Mouse (Mus musculus): Measurements from ENCODE around the gene Traf2. TPM values are rescaled to one million over a fixed set of nuclear protein-coding genes. Genes with fewer than 3 reads are reported as not detected.
A peak's percentile ranks its signal among the peaks of the same experiment; 100 is the strongest.

The Traf2 gene
- polyA plus RNA-seq, 1 experiment from 2014 or later = 20.3 TPM

- Histone ChIP-seq H3K36me3 (ENCODE audit: control insufficient read depth, insufficient read depth, low read length) (no peaks in the 10 kb centered on the region), H3K4me3 (ENCODE audit: low read depth, low read length) (no peak overlapping the region), H3K27ac (ENCODE audit: low read depth, low read length) (no peak overlapping the region), H3K27me3 (ENCODE audit: control insufficient read depth, insufficient read depth, low read length) (peaks cover 7% of the 10 kb centered on the region; the same call in 1 of the 2 replicates), H3K4me1 (ENCODE audit: control insufficient read depth, insufficient read depth, low read length) (no peaks in the 10 kb centered on the region), H3K9ac (ENCODE audit: low read depth, low read length) (no peak overlapping the region), H3K9me3 (replicated peaks; ENCODE audit: control insufficient read depth, low read length) (no peaks in the 10 kb centered on the region), H3K4me2 (no peak overlapping the region)
- no peak for ATAC-seq (replicated peaks; ENCODE audit: insufficient number of reproducible peaks, low FRiP score, low TSS enrichment)
- WGBS (ENCODE audit: insufficient replicate concordance) = 70% methylated on average over 1 of the region's 1 CpGs
These were observed 66.2 kb downstream of the Traf2 start for GRCm38 (mm10) chr2:25480541-25480940.

GRCm38 (mm10) chr2:25479551-25480311 is 67.0 kb downstream of the Traf2 start:
- WGBS (ENCODE audit: insufficient replicate concordance) = 67% methylated on average over 10 of the region's 10 CpGs
- Histone ChIP-seq H3K9me3 (replicated peaks; ENCODE audit: control insufficient read depth, low read length) (no peaks in the 10 kb centered on the region), H3K4me3 (ENCODE audit: low read depth, low read length) (no peak overlapping the region), H3K27ac (ENCODE audit: low read depth, low read length) (no peak overlapping the region), H3K9ac (ENCODE audit: low read depth, low read length) (no peak overlapping the region), H3K4me1 (ENCODE audit: control insufficient read depth, insufficient read depth, low read length) (no peaks in the 10 kb centered on the region), H3K4me2 (no peak overlapping the region), H3K36me3 (ENCODE audit: control insufficient read depth, insufficient read depth, low read length) (no peaks in the 10 kb centered on the region), H3K27me3 (ENCODE audit: control insufficient read depth, insufficient read depth, low read length) (peaks cover 7% of the 10 kb centered on the region; the same call in 1 of the 2 replicates)
- no peak for ATAC-seq (replicated peaks; ENCODE audit: insufficient number of reproducible peaks, low FRiP score, low TSS enrichment)

- no peaks in the 10 kb centered on the region for H3K9me3 ChIP-seq (replicated peaks; ENCODE audit: control insufficient read depth, low read length)
- H3K4me3 ChIP-seq (ENCODE audit: low read depth, low read length) = no peak overlapping the region
- no peak overlapping the region for H3K9ac ChIP-seq (ENCODE audit: low read depth, low read length)
- H3K4me1 ChIP-seq (ENCODE audit: control insufficient read depth, insufficient read depth, low read length) = no peaks in the 10 kb centered on the region
- no peaks in the 10 kb centered on the region for H3K36me3 ChIP-seq (ENCODE audit: control insufficient read depth, insufficient read depth, low read length)
- H3K27me3 ChIP-seq (ENCODE audit: control insufficient read depth, insufficient read depth, low read length) = peaks cover 5% of the 10 kb centered on the region; the same call in 1 of the 2 replicates
- H3K27ac ChIP-seq (ENCODE audit: low read depth, low read length) = no peak overlapping the region
- WGBS (ENCODE audit: insufficient replicate concordance) = 89% methylated on average over 3 of the region's 3 CpGs
- ATAC-seq (replicated peaks; ENCODE audit: insufficient number of reproducible peaks, low FRiP score, low TSS enrichment) = no peak
- no peak overlapping the region for H3K4me2 ChIP-seq
These were observed 68.6 kb downstream of the Traf2 start for GRCm38 (mm10) chr2:25477967-25478675.

GRCm38 (mm10) chr2:25477541-25477940 is 69.2 kb downstream of the Traf2 start:
- Histone ChIP-seq H3K27me3 (ENCODE audit: control insufficient read depth, insufficient read depth, low read length) (peaks cover 5% of the 10 kb centered on the region; the same call in 1 of the 2 replicates), H3K9me3 (replicated peaks; ENCODE audit: control insufficient read depth, low read length) (no peaks in the 10 kb centered on the region), H3K9ac (ENCODE audit: low read depth, low read length) (no peak overlapping the region), H3K36me3 (ENCODE audit: control insufficient read depth, insufficient read depth, low read length) (no peaks in the 10 kb centered on the region), H3K4me3 (ENCODE audit: low read depth, low read length) (no peak overlapping the region), H3K4me1 (ENCODE audit: control insufficient read depth, insufficient read depth, low read length) (no peaks in the 10 kb centered on the region), H3K27ac (ENCODE audit: low read depth, low read length) (no peak overlapping the region), H3K4me2 (no peak overlapping the region)
- no peak for ATAC-seq (replicated peaks; ENCODE audit: insufficient number of reproducible peaks, low FRiP score, low TSS enrichment)
- WGBS (ENCODE audit: insufficient replicate concordance) = 81% methylated on average over 8 of the region's 8 CpGs

- H3K9ac ChIP-seq (ENCODE audit: low read depth, low read length) = no peak overlapping the region
- 0 out of 2 replicates have a peak, but pooled peaks cover 5% of the 10 kb centered on the region for H3K27me3 ChIP-seq (ENCODE audit: control insufficient read depth, insufficient read depth, low read length)
- WGBS (ENCODE audit: insufficient replicate concordance) = 65% methylated on average over 2 of the region's 2 CpGs
- H3K4me3 ChIP-seq (ENCODE audit: low read depth, low read length) = no peak overlapping the region
- no peaks in the 10 kb centered on the region for H3K9me3 ChIP-seq (replicated peaks; ENCODE audit: control insufficient read depth, low read length)
- no peak overlapping the region for H3K27ac ChIP-seq (ENCODE audit: low read depth, low read length)
- ATAC-seq (replicated peaks; ENCODE audit: insufficient number of reproducible peaks, low FRiP score, low TSS enrichment) = no peak
- no peak overlapping the region for H3K4me2 ChIP-seq
- no peaks in the 10 kb centered on the region for H3K36me3 ChIP-seq (ENCODE audit: control insufficient read depth, insufficient read depth, low read length)
- H3K4me1 ChIP-seq (ENCODE audit: control insufficient read depth, insufficient read depth, low read length) = peaks cover 5% of the 10 kb centered on the region
These were observed 74.2 kb downstream of the Traf2 start for GRCm38 (mm10) chr2:25472550-25472949.

- Histone ChIP-seq H3K4me1 (ENCODE audit: control insufficient read depth, insufficient read depth, low read length) (peaks cover 6% of the 10 kb centered on the region), H3K4me2 (no peak within 1 kb of the TSS), H3K27ac (ENCODE audit: low read depth, low read length) (no peak within 1 kb of the TSS), H3K9ac (ENCODE audit: low read depth, low read length) (no peak within 1 kb of the TSS), H3K27me3 (ENCODE audit: control insufficient read depth, insufficient read depth, low read length) (no peaks in the 10 kb centered on the region), H3K9me3 (replicated peaks; ENCODE audit: control insufficient read depth, low read length) (no peaks in the 10 kb centered on the region), H3K4me3 (ENCODE audit: low read depth, low read length) (no peak within 1 kb of the TSS), H3K36me3 (ENCODE audit: control insufficient read depth, insufficient read depth, low read length) (no peaks in the 10 kb centered on the region)
- no peak for ATAC-seq (replicated peaks; ENCODE audit: insufficient number of reproducible peaks, low FRiP score, low TSS enrichment)
- 33% methylated on average over 6 of the region's 6 CpGs for WGBS (ENCODE audit: insufficient replicate concordance)
These were observed 76.8 kb downstream of the Traf2 start, which contains the start of gene Ptgds for GRCm38 (mm10) chr2:25469969-25470368. Ptgds (minus strand) TSS chr2:25470046.

GRCm38 (mm10) chr2:25468962-25469915 is 77.5 kb downstream of the Traf2 start:
- Histone ChIP-seq H3K4me2 (no peak overlapping the region), H3K27me3 (ENCODE audit: control insufficient read depth, insufficient read depth, low read length) (no peaks in the 10 kb centered on the region), H3K4me1 (ENCODE audit: control insufficient read depth, insufficient read depth, low read length) (peaks cover 6% of the 10 kb centered on the region), H3K4me3 (ENCODE audit: low read depth, low read length) (no peak overlapping the region), H3K9me3 (replicated peaks; ENCODE audit: control insufficient read depth, low read length) (no peaks in the 10 kb centered on the region), H3K27ac (ENCODE audit: low read depth, low read length) (no peak overlapping the region), H3K36me3 (ENCODE audit: control insufficient read depth, insufficient read depth, low read length) (no peaks in the 10 kb centered on the region), H3K9ac (ENCODE audit: low read depth, low read length) (no peak overlapping the region)
- 68% methylated on average over 10 of the region's 10 CpGs for WGBS (ENCODE audit: insufficient replicate concordance)
- 0 out of 2 replicates have a peak, but pooled peaks have one; percentile 36 for ATAC-seq (replicated peaks; ENCODE audit: insufficient number of reproducible peaks, low FRiP score, low TSS enrichment)
